Mouse (Mus musculus) heart, embryonic 11.5 days (tissue): ENCODE results near the gene Bcar3. TPM values are rescaled to one million over a fixed set of nuclear protein-coding genes. Genes with fewer than 3 reads are reported as not detected.

ENCODE experiments used
- ATAC-seq: fragments of 200-750 bp; cut with Nextera tagmentation; replicated peaks from 2 replicates; pipeline ENCODE4 v1.8.0; 2017; ENCODE audit warnings: moderate library complexity; ENCODE audit not compliant: insufficient number of reproducible peaks, low FRiP score, low TSS enrichment
- H3K27ac ChIP-seq: fragments of 300-500 bp; sonication (generic); 2 replicates; pipeline ENCODE4 v1.5.1; 2014; ENCODE audit warnings: mild to moderate bottlenecking, low read depth, low read length
- H3K27me3 ChIP-seq: fragments of 300-500 bp; sonication (generic); 2 replicates; pipeline ENCODE4 v1.6.1; 2014; ENCODE audit warnings: mild to moderate bottlenecking, low read length, mixed read lengths; ENCODE audit not compliant: control insufficient read depth, insufficient read depth
- H3K36me3 ChIP-seq: fragments of 300-500 bp; sonication (generic); 2 replicates; pipeline ENCODE4 v1.6.1; 2014; ENCODE audit warnings: mild to moderate bottlenecking, low read length, moderate library complexity, mixed read lengths; ENCODE audit not compliant: control insufficient read depth, insufficient read depth
- H3K4me1 ChIP-seq: fragments of 300-500 bp; sonication (generic); 2 replicates; pipeline ENCODE4 v1.6.1; 2014; ENCODE audit warnings: low read length; ENCODE audit not compliant: control insufficient read depth, insufficient read depth
- H3K4me2 ChIP-seq: fragments of 300-500 bp; sonication (generic); 2 replicates; pipeline ENCODE4 v1.6.1; 2014; ENCODE audit warnings: mild to moderate bottlenecking, moderate library complexity
- H3K4me3 ChIP-seq: fragments of 300-500 bp; sonication (generic); 2 replicates; pipeline ENCODE4 v1.5.1; 2014; ENCODE audit warnings: low read depth, low read length
- H3K9ac ChIP-seq: fragments of 300-500 bp; sonication (generic); 2 replicates; pipeline ENCODE4 v1.6.1; 2014; ENCODE audit warnings: mild to moderate bottlenecking, low read depth, low read length, moderate library complexity
- H3K9me3 ChIP-seq: fragments of 300-500 bp; sonication (generic); replicated peaks from 2 replicates; pipeline ENCODE4 v1.6.1; 2016; ENCODE audit warnings: low read length; ENCODE audit not compliant: control insufficient read depth
- WGBS: fragments of 180-500 bp; shearing (Covaris S2); extraction: QIAGEN DNeasy Blood & Tissue Kit; methylation state at CpG from one replicate; pipeline ENCODE4 v1.1.7; 2014; ENCODE audit not compliant: insufficient replicate concordance; 5-methylcytosine and 5-hydroxymethylcytosine counted together
- polyA plus RNA-seq: library from polyadenylated mRNA; unstranded; fragments of >200 nt; fragmentation: Nextera tagmentation; extraction: Ambion mirVana; gene quantifications from 2 replicates; pipeline ENCODE4 v1.2.1, GENCODE M21; 2014

The Bcar3 gene
- polyA plus RNA-seq, 1 experiment from 2014 or later: 6.4 TPM

DNA sequence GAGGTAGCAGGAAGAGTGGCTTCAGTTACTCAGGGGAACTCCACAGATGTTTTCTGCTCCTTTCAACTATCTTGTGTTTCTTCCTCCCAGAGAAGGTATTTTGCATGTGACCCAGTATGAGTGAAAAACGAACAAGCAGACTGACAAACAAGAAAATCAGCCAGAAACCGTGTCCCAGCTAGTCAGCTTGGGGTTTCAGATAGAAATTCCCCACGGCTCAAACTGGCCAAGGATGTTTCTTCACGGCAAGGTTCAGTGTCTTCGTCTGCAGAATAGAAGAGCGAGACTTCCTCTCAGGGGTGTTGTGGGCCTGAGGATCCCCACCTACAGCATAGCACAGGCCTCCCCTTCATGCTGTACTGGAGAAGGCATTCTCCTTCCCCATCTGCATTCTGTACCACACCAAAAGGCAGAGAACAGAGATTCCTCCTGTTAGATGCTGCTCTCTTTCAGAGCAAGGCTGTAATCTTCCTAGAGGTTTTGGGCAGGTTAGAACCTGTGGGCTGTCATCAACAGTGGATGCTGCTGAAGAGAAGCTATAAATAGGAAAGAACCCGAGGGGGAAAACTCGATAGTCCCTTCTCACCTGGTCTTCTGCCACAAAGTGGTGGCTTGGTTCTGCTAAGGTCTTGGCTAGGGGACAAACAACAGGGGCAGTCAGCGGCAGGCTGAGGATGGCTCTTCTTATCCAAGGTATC is 110.1 kb downstream of the Bcar3 start:
- H3K9me3 ChIP-seq: no peaks in the 10 kb centered on the region
- no peaks in the 10 kb centered on the region for H3K36me3 ChIP-seq
- H3K27me3 ChIP-seq: no peaks in the 10 kb centered on the region
- WGBS: 64% methylated on average over 9 of the region's 9 CpGs
- H3K9ac ChIP-seq: no peak overlapping the region
- no peak overlapping the region for H3K27ac ChIP-seq
- peaks cover 15% of the 10 kb centered on the region; the same call in 1 of the 2 replicates for H3K4me1 ChIP-seq
- no peak overlapping the region for H3K4me2 ChIP-seq
- ATAC-seq: no peak
- H3K4me3 ChIP-seq: no peak overlapping the region

DNA sequence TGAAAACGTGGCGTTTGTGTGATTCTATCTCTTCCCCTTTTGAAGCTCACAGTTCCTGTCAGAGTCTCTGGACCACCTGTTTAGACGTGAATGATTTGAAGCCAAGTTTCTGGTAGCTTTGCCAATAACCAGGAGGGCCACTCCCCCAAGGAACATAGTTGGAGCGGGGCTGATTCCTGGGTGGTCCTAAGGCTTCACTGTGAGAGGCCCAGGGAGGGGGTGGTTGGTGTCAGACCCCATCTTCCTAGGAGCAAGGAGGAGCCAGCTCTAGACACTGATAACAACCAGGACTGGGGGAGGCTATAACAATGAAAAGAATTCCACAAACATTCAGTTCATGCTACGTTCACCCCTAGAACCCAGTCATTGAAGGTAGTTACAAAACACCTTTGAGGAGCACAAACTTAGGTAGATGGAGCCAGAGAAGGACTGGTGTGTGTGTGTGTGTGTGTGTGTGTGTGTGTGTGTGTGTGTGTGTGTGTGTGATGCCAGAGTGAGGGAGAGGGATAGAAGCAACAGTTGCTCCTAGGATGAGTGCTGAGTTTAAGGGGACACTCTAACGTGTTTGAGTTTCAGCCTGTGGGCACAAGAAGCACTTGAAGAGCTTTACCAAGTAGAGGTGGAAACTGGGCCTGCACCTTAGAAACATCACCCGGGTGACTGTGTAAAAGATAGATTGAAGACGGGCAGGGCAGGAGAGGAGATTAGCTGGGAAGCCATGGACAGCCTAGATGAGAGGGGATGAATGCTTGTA is 111.4 kb downstream of the Bcar3 start:
- no peak overlapping the region for H3K9ac ChIP-seq
- H3K4me1 ChIP-seq: peaks cover 15% of the 10 kb centered on the region; the same call in 1 of the 2 replicates
- no peak overlapping the region for H3K27ac ChIP-seq
- no peaks in the 10 kb centered on the region for H3K36me3 ChIP-seq
- no peak overlapping the region for H3K4me3 ChIP-seq
- no peak for ATAC-seq
- no peak overlapping the region for H3K4me2 ChIP-seq
- H3K27me3 ChIP-seq: no peaks in the 10 kb centered on the region
- H3K9me3 ChIP-seq: no peaks in the 10 kb centered on the region
- 39% methylated on average over 8 of the region's 8 CpGs for WGBS

DNA sequence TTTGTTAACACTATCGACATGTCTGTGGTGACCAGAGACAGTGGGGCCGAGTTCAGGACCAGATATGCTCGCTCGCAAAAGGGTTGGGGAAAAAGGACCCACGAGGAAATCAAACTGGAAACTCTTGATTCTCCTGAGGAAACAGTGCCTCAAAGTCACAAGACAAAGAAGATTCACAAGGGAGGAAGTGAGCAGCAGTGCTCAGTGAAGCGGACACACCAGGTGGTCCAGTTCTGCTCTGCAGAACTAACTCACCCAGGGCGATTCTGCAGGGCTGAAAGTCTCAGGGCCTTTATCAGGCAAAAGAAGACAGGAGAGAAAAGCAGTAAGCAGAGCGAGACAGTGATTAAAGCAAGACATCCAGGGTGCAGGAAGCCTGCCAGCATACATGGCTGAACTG is 112.5 kb downstream of the Bcar3 start:
- Histone ChIP-seq H3K27ac (no peak overlapping the region), H3K4me1 (peaks cover 11% of the 10 kb centered on the region; the same call in 1 of the 2 replicates), H3K4me2 (no peak overlapping the region), H3K27me3 (no peaks in the 10 kb centered on the region), H3K36me3 (no peaks in the 10 kb centered on the region), H3K9ac (no peak overlapping the region), H3K9me3 (no peaks in the 10 kb centered on the region), H3K4me3 (no peak overlapping the region)
- WGBS: 62% methylated on average over 8 of the region's 8 CpGs
- no peak for ATAC-seq

DNA sequence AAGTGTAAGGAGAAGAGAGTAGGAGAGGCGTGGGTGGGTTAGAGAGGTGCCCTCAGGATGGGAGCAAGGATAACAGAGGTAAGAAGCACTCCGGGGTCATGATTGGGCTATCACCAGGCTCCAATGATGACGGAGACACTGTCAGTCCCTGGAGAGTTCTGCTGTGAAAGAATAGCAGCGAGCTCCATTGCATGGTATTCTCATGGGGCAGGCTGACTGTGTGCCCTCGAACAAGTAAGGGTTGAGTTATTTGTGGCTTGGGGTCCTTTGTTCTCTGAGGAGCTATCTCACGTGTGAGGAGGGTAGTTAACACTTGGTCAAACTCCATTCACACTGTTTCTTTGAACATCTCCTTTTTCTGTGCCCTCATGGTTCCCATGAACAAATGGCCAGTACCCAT is 113.8 kb downstream of the Bcar3 start:
- Histone ChIP-seq H3K4me3 (no peak overlapping the region), H3K4me1 (no peaks in the 10 kb centered on the region), H3K9me3 (no peaks in the 10 kb centered on the region), H3K36me3 (no peaks in the 10 kb centered on the region), H3K27ac (no peak overlapping the region), H3K4me2 (no peak overlapping the region), H3K27me3 (no peaks in the 10 kb centered on the region), H3K9ac (no peak overlapping the region)
- WGBS: 77% methylated on average over 6 of the region's 6 CpGs
- no peak for ATAC-seq

DNA sequence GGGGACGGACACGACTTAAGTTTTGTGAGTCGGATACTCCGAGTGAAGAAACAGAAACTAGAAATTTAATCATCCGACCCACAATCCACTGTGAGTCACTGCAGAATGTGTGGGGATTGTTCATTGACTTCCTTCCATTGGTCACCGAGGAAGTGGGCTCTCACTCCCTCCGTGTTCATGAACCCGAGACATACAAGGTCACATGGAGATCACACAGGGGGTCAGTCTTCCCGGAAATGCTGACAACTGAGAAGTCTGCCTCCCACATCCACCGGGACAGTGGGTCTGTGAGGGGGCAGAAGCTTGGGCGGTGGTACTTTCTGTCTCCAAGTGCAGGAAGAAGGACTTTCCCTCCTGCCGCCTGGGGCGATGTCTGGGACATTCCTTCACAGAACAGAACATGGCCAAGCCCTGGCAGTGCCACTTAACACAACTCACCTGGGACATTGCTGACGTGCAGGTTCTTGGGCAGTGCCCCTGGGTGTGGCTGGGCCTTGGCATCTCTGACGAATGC is 114.9 kb downstream of the Bcar3 start:
- Histone ChIP-seq H3K4me1 (no peaks in the 10 kb centered on the region), H3K36me3 (no peaks in the 10 kb centered on the region), H3K9me3 (no peaks in the 10 kb centered on the region), H3K27me3 (no peaks in the 10 kb centered on the region), H3K9ac (no peak overlapping the region), H3K4me3 (no peak overlapping the region), H3K27ac (no peak overlapping the region), H3K4me2 (no peak overlapping the region)
- ATAC-seq: no peak
- 72% methylated on average over 15 of the region's 15 CpGs for WGBS

DNA sequence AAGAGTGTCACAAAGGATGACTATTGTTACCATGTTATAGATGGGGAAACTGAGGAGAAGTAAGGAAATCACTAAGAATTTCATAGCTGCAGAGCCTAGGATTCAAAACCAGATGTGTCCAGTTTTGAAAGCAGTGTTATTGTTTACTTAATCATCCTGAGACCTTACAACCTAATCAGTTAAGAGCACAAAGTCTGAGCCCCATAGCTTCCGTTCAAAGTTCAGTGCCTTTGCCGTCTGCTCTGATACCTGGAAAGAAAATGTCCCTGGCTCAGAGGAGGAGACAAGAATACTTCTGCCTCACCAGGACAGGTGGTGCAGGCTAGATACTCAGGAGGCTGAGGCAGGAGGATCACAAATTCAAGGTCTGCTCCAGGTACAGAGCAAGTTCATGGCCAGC is 117.7 kb downstream of the Bcar3 start:
- WGBS: 73% methylated on average over 2 of the region's 2 CpGs
- Histone ChIP-seq H3K27me3 (peaks cover 3% of the 10 kb centered on the region; the same call in 1 of the 2 replicates), H3K4me3 (no peak overlapping the region), H3K4me1 (no peaks in the 10 kb centered on the region), H3K27ac (no peak overlapping the region), H3K4me2 (no peak overlapping the region), H3K9ac (no peak overlapping the region), H3K36me3 (no peaks in the 10 kb centered on the region), H3K9me3 (no peaks in the 10 kb centered on the region)
- no peak for ATAC-seq

DNA sequence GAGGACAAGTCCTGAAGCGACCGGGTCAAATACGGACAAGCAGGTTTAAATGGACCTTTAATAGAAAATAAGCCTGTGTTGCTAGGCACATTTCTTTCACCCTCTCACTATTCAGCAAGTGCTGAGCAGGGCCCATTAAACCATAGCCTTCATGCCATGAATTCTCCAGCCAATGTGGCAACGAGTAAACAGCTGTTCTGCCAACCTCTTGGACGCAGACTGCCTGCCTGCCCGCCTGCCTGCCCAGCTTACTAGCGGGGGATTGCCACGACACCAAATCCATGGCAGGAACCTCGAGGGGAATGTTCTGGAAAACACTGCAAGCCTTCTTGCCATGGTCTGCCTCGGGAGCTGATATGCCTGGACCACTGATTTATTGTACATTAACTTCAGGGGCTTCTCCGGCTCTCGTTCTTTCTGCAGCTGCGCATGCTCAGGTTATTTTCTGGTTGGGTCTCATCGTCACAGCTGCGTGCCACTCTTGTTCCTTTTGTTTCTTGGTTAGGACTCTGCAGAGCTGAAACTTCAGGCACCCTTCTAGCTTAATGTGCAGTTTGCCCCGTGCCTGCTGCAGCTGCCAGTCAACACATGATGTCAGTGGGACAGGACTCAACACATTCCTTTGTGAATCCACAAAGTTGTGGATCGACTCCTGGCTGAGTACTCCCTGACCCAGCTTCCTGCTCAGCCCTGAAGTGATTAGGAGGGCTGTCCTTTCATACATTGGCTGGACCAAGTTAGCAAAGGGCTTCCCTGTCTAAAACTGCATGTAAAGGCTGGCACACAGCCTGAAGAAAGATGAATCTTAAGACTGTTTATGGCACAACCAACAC is 120.0 kb downstream of the Bcar3 start:
- ATAC-seq: no peak
- peak overlapping the region; percentile 41 for H3K4me2 ChIP-seq
- H3K27me3 ChIP-seq: peaks cover 6% of the 10 kb centered on the region; the same call in 1 of the 2 replicates
- WGBS: 22% methylated on average over 17 of the region's 17 CpGs
- H3K9ac ChIP-seq: no peak overlapping the region; the same call in 1 of the 2 replicates
- 0 out of 2 replicates have a peak overlapping the region, but pooled peaks have one; percentile 1 for H3K4me3 ChIP-seq
- no peaks in the 10 kb centered on the region for H3K4me1 ChIP-seq
- no peaks in the 10 kb centered on the region for H3K36me3 ChIP-seq
- H3K27ac ChIP-seq: no peak overlapping the region
- no peaks in the 10 kb centered on the region for H3K9me3 ChIP-seq

DNA sequence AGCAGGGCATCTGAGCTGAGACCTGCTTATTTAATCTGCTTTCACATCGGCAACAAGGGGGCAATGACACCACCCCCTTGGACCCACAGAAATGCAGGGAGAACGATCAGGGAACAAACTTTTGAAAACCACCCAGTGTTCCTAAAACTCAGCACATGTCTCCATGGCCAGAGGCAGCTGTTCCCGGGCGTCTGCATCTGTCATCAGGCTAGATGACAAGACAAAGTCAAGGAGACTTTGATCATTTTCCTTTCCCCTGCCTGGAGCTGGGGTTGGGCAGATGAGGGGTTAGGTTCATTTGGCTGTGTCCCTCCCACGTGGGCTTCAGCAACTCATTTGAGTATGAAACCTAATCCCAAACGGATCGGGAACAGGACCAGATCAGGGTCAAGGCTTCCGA is 120.9 kb downstream of the Bcar3 start:
- Histone ChIP-seq H3K4me3 (no peak overlapping the region), H3K27ac (no peak overlapping the region), H3K4me1 (peaks cover 3% of the 10 kb centered on the region; the same call in 1 of the 2 replicates), H3K9ac (no peak overlapping the region), H3K9me3 (no peaks in the 10 kb centered on the region), H3K4me2 (no peak overlapping the region), H3K36me3 (no peaks in the 10 kb centered on the region), H3K27me3 (peaks cover 11% of the 10 kb centered on the region; the same call in 1 of the 2 replicates)
- WGBS: 61% methylated on average over 8 of the region's 8 CpGs
- no peak for ATAC-seq
